Mouse (Mus musculus): Measurements from ENCODE around the gene Ndufs7.
"Not testable (repeated sequence)": the region's sequence is repeated elsewhere in the genome, so short reads cannot be mapped to it uniquely, and the experiment has no call there.

Ndufs7 gene

GRCm38 (mm10) chr10:80242088-80242487 is 6.8 kb upstream of the Ndufs7 start:
- DNase-seq (ENCODE audit: low read depth, low spot score), result no peak

- DNase-seq (ENCODE audit: low read depth, low spot score), result no peak
These were observed 6.3 kb upstream of the Ndufs7 start for GRCm38 (mm10) chr10:80242607-80243006.

- no peak for DNase-seq (ENCODE audit: low read depth, low spot score)
These were observed 4.0 kb upstream of the Ndufs7 start for GRCm38 (mm10) chr10:80244791-80245399.

GRCm38 (mm10) chr10:80245600-80245999 is 3.3 kb upstream of the Ndufs7 start:
- DNase-seq (ENCODE audit: low read depth, low spot score), result no peak

GRCm38 (mm10) chr10:80247849-80248248 is 1.1 kb upstream of the Ndufs7 start:
- DNase-seq (ENCODE audit: low read depth, low spot score), result no peak

GRCm38 (mm10) chr10:80248437-80248836 is 484 bp upstream of the Ndufs7 start:
- not testable (repeated sequence) for DNase-seq (ENCODE audit: low read depth, low spot score)

- no peak for DNase-seq (ENCODE audit: low read depth, low spot score)
These were observed 1.1 kb downstream of the Ndufs7 start for GRCm38 (mm10) chr10:80250059-80250458.

- DNase-seq (ENCODE audit: low read depth, low spot score), result no peak
These were observed 1.7 kb downstream of the Ndufs7 start for GRCm38 (mm10) chr10:80250573-80250972.

- no peak for DNase-seq (ENCODE audit: low read depth, low spot score)
These were observed 3.1 kb downstream of the Ndufs7 start for GRCm38 (mm10) chr10:80252011-80252410.

- no peak for DNase-seq (ENCODE audit: low read depth, low spot score)
These were observed 3.8 kb downstream of the Ndufs7 start for GRCm38 (mm10) chr10:80252493-80253274.

- DNase-seq (ENCODE audit: low read depth, low spot score), result no peak
These were observed 4.6 kb downstream of the Ndufs7 start for GRCm38 (mm10) chr10:80253551-80253950.

GRCm38 (mm10) chr10:80254331-80255297 is 5.7 kb downstream of the Ndufs7 start:
- DNase-seq (ENCODE audit: low read depth, low spot score), result no peak

- DNase-seq (ENCODE audit: low read depth, low spot score), result no peak
These were observed 7.1 kb downstream of the Ndufs7 start for GRCm38 (mm10) chr10:80255881-80256535.

GRCm38 (mm10) chr10:80257936-80258335 is 9.0 kb downstream of the Ndufs7 start:
- DNase-seq (ENCODE audit: low read depth, low spot score), result no peak

- no peak for DNase-seq (ENCODE audit: low read depth, low spot score)
These were observed 10.0 kb downstream of the Ndufs7 start for GRCm38 (mm10) chr10:80258752-80259462.

GRCm38 (mm10) chr10:80259463-80259805 is 10.5 kb downstream of the Ndufs7 start:
- DNase-seq (ENCODE audit: low read depth, low spot score), result no peak

- no peak for DNase-seq (ENCODE audit: low read depth, low spot score)
These were observed 11.1 kb downstream of the Ndufs7 start for GRCm38 (mm10) chr10:80259861-80260641.

- peak; percentile 83 for DNase-seq (ENCODE audit: low read depth, low spot score)
These were observed 12.0 kb downstream of the Ndufs7 start, which contains the start of the genes Gamt and Dazap1 for GRCm38 (mm10) chr10:80260642-80261584. Gene Gamt, minus strand, starts transcription at chr10:80261012. Gene Dazap1, plus strand, starts transcription at chr10:80261486.

GRCm38 (mm10) chr10:80261585-80261968 is 12.7 kb downstream of the Ndufs7 start:
- DNase-seq (ENCODE audit: low read depth, low spot score), result no peak

Measured in brain, embryonic 18.5 days (tissue).